Mouse (Mus musculus): ENCODE results near the gene Cd200r3.

The Cd200r3 gene

DNA sequence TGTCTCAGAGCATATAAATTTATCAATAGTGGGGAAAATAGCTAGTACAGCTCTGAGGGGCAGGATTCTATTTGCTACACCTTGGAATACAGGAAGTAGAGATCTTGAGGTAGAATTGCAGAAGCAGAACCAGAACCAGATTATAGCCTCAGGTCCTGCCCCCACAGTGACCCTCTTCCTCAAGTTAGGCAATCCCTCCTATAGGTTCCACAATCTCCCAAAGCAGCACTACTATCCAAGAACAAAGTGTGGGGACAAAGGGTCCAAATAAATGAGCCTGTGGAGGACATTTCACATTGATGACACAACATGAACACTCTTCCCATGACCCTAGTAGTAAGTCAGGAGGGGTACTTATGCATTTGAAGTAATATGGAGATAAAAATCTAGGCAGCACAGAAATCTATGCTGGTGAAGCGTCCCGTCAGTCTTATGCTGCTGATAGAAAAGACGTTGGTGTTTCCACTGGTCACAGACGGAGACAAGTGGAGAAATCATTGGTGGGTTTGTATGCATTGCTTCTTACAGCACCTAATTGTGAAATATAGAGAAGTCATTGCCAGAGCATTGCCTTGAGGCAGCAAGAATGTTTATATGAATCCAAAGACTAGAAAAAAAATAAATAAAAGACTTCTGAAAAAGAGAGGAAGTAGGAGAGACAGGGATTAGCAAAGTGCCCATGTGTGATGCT lies 45.3 kb downstream of the Cd200r3 start:
- no peak for DNase-seq (ENCODE audit: low spot score)

DNA sequence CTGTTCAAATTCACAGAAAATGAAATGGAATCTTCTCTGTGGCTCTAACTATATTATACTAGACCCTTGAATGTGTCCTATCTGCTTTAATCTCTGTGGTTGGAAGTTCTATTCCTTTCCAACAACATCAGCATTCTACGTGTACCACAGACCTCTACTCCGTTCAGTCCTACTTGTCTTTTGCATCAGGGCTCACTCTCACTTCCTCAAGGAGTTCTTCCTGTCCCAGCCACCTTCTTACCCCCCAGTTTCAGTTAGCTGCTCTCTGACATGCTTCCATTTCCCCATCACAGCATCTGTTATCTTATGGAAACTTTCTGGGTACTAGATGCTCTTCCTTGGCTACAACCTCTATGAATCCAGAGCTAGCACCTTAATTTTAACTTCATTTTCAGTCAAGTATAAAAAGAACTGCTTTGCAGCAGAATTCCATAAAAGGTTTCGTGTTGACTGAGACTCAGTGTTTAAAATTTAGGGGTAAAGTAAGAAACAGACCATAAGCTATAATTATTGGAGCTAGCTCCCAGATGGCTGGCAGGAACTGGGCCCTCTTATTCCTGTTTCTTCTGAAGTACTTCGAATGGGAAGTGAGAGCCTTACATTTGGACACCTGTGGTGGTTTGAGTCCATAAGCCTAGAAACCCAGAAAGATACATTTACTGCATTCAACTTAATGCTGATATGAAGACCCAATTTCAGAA lies 50.0 kb downstream of the Cd200r3 start:
- DNase-seq (ENCODE audit: low spot score), result no peak

GRCm38 (mm10) chr16:44994206-44994953 lies 50.9 kb downstream of the Cd200r3 start:
- no peak for DNase-seq (ENCODE audit: low spot score)

GRCm38 (mm10) chr16:44995111-44995510 lies 51.6 kb downstream of the Cd200r3 start:
- no peak for DNase-seq (ENCODE audit: low spot score)

DNA sequence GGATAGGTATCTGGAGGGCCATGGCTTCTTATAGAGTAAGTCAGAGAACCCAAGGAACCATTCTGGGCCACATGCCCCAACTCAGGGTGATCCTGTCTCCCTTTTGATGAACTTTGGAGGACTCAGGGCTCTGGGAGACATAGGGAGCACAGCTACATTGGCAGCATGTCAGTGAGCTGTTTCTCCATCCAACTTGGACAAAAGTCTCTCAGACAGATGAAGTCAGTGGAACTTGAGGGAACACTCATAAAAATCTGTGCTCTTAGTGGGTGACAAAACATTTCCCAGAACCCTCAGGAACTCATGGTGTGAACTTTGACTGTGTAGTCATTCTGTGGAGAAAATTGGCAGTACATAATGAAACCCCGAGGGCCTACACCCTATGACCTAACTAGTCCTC lies 53.2 kb downstream of the Cd200r3 start:
- no peak for DNase-seq (ENCODE audit: low spot score)

- DNase-seq (ENCODE audit: low spot score), result no peak
Measured at GRCm38 (mm10) chr16:44999537-44999936, 56.1 kb downstream of the Cd200r3 start.

DNA sequence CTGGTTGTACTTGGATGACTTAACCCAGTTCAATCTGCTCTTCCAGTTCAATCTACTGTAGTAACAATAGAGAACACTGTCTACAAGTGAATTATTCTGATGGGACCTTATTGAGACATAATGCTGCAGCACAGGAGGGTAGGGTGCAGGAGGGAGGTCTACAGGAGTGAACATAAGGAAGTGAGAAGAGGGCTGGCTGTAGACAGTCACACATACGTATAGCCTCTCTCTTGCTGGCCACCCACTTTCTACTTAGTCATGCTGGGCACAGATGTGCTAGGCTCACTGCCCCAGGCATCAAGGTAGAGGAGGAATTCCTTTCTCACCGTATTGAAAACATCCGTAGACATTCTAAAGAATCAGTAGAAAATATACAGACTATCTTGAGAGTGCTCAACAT lies 61.0 kb downstream of the Cd200r3 start:
- no peak for DNase-seq (ENCODE audit: low spot score)

GRCm38 (mm10) chr16:45005280-45005679 lies 61.8 kb downstream of the Cd200r3 start:
- no peak for DNase-seq (ENCODE audit: low spot score)

- no peak for DNase-seq (ENCODE audit: low spot score)
Measured at GRCm38 (mm10) chr16:45006971-45007370, 63.5 kb downstream of the Cd200r3 start.

DNA sequence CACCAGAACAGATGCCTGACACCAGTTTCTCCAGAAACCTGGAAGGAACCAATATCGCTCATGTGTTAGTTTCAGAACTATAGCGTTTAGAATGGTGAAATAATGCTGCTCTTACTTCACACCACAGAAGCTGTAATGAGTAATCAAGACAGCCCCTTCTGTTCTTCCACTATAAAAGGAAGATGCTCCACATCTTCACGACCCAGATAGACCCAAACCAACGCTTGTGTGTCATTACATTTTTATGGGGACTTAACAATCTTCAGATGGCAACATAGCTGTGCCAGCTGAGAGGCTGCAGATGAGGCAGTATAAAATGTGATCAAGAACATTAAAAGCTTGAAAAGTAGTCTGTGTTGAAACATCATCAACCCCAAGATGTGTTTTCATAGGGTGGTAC lies 64.3 kb downstream of the Cd200r3 start:
- no peak for DNase-seq (ENCODE audit: low spot score)

- peak; percentile 68 for DNase-seq (ENCODE audit: low spot score)
Measured at GRCm38 (mm10) chr16:45009634-45010033, 66.2 kb downstream of the Cd200r3 start.

DNA sequence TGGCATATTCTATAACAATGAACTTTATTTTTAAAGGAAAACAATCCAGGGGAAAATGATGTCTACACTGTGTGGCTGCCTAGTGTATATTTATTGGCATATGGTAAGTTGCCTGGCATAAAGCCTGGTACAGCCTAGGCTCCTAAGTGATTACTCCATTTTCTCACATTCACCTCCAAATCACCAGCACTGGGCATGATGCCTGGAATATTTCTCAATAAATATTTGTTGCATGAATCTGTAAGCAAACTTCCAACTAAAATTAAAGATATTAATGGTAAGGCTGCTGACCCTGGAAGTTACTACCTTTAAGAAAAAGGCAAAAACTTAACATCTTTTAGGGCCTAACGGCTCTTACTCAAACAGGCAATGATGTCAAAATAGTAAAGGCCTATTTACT lies 72.1 kb downstream of the Cd200r3 start:
- peak; percentile 67 for DNase-seq (ENCODE audit: low spot score)

DNA sequence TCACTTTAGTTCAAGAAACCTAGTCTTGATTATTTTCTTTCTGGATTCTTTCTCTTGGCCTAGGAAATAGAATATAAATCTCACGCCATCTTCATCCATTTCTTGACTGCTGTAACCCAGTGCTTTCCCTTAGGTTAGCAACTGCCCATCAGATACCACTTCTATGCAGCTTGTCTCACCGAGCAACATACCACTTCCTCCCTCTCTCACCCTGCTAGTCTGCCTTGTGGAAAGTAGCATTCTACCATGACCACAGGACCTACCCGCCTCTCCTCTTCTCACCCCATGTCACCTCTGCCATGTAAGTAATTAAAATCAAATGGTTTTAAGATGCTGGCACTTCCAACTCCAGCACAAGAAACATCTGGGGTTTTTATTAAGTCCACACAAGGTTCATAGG lies 73.0 kb downstream of the Cd200r3 start:
- no peak for DNase-seq (ENCODE audit: low spot score)

GRCm38 (mm10) chr16:45018868-45019267 lies 75.4 kb downstream of the Cd200r3 start:
- DNase-seq (ENCODE audit: low spot score), result no peak

GRCm38 (mm10) chr16:45020055-45020454 lies 76.6 kb downstream of the Cd200r3 start:
- no peak for DNase-seq (ENCODE audit: low spot score)

GRCm38 (mm10) chr16:45020669-45021309 lies 77.3 kb downstream of the Cd200r3 start:
- DNase-seq (ENCODE audit: low spot score), result no peak

DNA sequence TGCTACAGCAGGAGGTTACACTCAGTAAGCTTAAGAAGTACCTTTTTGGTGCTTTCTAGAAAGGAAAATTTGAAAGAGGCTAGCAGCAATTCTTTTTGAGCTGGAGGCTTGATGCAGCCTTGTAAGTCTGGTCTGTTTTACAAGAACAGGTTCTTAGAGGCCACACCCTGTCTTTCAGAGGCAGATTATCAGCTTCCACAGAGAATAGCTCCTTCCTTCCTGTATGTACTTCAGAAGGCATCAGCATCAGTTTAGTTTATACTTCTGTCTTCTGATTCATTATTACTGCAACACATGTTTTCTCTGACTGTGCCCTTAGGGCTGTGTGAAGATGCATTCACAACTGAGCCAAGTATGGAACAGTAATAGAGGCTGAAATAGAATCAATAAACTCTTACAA lies 78.0 kb downstream of the Cd200r3 start:
- no peak for DNase-seq (ENCODE audit: low spot score)

- DNase-seq (ENCODE audit: low spot score), result peak; percentile 78
Measured at GRCm38 (mm10) chr16:45023904-45024303, 80.4 kb downstream of the Cd200r3 start.

DNA sequence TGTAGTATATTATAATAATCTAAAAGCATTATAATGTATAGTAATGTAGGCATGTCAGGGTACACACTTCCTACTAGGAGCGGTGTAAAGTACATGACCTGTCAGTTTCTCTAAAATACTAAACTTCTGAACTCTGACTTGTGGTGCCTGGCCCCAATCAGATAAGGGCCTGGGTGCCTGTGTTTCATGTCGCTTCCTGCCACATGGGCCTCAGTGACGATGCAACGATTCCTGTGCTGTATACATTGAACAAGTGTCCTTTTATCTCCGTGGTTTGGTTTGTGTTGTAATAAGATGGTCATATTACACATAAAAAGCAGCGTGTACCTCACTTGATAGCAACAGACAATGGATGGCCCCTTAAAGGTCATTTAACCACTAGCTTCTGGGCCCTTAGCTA lies 81.8 kb downstream of the Cd200r3 start:
- DNase-seq (ENCODE audit: low spot score), result no peak

DNA sequence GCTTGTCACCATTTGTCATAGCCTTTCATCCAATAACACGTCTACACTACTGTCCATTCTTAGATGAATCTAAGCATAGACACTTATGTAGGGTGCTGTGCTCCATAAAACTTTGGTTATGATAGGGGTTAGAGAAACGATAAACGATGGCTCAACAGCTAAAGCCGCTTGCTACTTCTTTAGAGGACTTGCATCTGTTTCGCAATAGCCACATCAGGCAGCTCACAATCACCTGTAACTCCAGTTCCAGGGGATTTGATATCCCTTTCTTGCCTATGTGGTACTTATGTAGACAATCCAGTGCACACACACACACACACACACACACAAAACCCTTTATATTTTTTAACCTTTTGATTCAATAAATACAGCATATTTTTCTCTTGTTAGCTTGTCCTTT lies 85.6 kb downstream of the Cd200r3 start:
- DNase-seq (ENCODE audit: low spot score), result no peak

- DNase-seq (ENCODE audit: low spot score), result peak; percentile 69
Measured at GRCm38 (mm10) chr16:45029493-45029892, 86.0 kb downstream of the Cd200r3 start.

DNA sequence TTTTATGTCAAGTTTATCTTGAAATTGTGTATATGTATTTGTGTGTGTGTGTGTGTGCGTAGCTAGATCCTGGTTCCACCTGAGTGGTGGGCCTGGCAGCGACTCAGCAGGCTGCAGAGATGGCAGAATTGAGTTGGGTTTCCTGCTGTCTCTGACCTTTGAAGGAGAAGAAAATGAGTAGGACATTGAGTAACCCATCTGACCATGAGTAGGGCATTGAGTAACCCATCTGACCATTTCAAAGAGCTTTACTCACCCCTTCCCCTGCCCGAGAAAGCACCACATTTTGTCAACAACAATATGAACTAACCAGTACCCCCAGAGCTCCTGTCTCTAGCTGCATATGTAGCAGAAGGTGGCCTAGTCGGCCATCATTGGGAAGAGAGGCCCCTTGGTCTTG lies 86.6 kb downstream of the Cd200r3 start:
- no peak for DNase-seq (ENCODE audit: low spot score)

- DNase-seq (ENCODE audit: low spot score), result peak; percentile 30
Measured at GRCm38 (mm10) chr16:45030796-45031195, 87.3 kb downstream of the Cd200r3 start.

All from lung, postnatal 25 days (tissue).